Mouse (Mus musculus) layer of hippocampus, postnatal 36 days (tissue): Measurements from ENCODE around the gene Cmtm5. TPM values are rescaled to one million over a fixed set of nuclear protein-coding genes. Genes with fewer than 3 reads are reported as not detected.

Source experiments
- DNase-seq, 2 experiments: peaks; one replicate each; pipeline ENCODE4 v3.0.0; 2022
- total RNA-seq, 2 experiments: library from RNA; stranded (reverse); gene quantifications; 2 replicates each; pipeline ENCODE4 v1.2.3; 2021

Gene Cmtm5
- 10 to 100 TPM; 70.3 to 80.4 TPM for total RNA-seq

DNA sequence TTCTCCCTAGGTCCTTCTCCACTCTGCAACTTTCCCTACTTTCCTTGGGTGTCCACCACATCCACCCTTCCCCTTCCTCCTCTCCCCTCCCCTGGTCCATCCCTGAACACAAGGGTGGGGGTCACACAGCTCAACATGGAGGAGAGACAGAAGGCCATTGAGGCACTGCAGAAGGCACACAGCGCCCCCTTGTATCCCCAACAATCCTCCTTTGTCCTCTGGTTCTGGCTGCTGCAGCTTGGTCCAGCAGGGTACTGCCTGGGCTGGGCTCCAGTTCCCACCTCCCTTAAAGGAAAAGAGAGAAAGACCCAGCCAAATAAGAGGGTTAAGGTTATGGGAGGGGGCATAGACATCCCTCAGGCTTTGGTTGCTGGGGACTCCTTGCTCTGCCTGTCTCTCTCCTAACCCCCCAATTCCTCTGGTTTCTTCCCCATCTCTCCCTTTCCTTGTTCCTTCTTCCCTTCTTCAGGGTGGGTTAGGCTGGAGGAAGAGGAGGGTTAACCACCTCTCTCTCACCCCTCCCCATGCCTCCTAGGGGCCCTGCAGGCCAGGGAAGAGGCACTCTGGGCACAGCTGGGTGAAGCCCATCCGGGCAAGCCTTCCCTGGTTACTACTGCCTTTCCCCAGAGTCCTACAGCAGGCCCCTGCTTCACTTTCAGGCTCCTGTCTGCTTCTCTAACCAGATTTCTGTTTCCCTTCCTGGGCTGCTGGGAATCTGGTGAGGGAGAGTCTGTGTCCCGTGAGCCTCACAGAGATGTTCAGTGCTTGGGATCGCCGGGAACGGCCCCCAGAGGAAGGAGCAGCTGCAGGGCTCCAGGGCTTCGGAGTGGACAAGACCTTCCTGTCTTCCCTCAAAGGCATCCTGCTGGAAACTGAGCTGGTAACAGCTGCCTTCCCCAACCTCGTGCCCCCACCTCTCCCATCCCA, at the start of gene Cmtm5:
Gene Cmtm5, plus strand, starts transcription at position 358 of the 927 bp plus-strand sequence.
- peak; percentile 69 to 74 for DNase-seq

DNA sequence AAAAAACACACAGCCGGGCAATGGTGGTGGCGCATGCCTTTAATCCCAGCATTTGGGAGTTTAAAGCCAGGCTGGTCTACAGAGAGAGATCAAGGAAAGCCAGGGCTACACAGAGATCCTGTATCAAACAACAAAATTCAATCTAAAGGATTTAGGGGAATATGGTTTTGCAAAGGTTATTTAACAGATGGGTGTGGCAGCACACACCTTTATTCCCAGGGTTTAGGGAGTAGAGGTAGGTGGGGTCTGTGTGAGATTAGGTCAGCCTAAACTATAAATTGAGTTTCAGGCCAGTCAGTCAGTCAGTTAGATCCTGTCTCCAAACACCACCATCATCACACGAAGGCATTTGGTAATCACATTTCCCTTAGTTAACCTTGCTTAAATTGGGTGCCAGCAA, 43.9 kb upstream of the Cmtm5 start, which contains the start of gene Pabpn1:
Gene Pabpn1, plus strand, starts transcription at position 301 of the 400 bp plus-strand sequence.
- no peak for DNase-seq

DNA sequence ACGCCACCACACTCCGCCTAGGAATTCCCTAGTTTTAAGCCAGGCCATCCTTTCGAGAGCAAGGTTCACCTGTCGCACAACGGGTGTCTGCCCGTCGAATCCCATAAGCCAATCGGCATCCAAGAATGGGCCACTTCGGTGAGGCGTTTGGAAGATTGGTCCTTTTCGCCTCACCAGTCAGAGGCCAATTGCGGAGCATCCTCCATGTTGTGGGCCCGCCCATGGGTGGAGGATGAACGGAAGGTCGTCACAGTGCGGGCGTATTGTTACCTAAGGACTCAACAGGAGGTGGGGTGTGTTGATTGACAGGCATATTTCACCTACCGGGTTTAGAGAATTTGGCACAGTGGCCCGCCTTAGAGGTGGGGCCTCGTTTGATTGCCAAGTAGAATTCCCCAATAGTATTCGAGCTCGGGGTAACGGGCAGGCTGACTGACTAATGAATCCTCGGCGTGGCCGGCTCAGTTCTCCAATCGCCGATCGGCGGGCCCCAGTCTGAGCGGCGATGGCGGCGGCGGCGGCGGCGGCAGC, 42.3 kb upstream of the Cmtm5 start:
- peak; percentile 99 for DNase-seq

DNA sequence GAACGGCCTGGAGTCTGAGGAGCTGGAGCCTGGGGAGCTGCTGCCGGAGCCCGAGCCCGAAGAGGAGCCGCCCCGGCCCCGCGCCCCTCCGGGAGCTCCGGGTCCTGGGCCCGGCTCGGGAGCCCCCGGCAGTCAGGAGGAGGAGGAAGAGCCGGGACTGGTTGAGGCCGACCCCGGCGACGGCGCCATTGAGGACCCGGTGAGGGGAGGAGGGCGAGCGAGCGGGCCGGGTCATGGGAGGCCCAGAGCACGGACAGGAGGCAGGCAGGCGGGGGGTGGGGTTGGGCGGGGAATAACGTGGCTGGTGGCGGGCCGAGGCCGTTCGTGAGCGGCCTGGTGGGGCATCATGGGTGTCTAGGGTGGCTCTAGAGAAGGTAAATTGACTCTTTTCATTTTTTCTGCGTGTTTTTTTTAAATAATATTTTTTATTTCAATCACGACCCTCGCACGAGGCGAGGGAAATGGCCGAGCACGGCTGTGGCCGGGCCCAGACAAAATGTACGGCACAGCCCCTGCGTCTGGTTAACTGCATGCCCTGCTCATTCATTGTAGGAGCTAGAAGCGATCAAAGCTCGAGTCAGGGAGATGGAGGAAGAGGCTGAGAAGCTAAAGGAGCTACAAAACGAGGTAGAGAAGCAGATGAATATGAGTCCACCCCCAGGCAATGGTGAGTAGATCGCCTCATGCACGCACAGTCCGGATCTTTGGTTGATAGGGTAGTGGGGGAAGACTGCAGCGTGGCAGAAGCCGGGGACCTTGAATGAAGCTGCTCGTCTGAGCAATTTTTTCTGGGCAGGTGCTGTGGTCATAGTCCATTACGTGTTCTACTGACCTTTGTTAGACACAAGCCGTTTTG, 41.5 kb upstream of the Cmtm5 start:
- peak; percentile 27 to 34 for DNase-seq

DNA sequence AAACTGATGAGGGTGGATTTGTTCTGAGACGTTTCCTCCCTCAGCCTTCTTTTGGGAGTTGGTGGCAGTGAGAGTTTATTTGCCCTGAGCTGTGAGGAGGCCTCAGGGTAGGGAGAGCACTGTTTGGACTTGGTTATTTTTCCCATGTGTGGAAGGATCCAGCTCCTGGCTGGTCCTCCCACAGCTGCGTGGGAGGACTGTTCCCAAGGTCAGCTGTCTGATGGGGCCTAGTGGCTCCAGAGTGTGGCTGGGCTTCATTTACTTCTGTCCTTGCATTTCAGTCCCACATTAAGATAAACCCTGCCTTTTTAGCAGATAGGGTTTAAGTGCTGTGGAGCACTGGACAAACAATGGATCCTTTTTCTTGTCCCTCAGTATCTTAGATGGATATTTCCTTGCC, 38.6 kb upstream of the Cmtm5 start:
- no peak for DNase-seq

DNA sequence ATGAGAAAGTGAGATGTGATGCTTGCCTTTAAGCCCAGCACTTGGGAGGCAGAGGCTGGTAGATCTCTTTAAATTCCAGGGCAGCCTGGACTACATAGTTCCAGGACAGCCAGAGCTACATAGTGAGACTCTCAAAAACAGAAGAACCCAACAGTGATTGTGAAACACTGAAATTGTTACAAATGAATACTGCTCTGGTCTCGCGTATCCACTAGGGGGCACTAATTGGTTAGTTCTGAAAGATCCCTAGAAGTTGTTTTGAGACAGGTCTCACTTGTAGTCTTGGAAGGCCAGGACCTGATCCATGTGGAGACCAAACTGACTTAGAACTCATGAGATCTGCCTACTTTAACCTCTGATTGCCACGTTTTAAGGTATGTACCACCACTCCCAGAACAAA, 35.7 kb upstream of the Cmtm5 start:
- DNase-seq: peak; percentile 48 to 64

DNA sequence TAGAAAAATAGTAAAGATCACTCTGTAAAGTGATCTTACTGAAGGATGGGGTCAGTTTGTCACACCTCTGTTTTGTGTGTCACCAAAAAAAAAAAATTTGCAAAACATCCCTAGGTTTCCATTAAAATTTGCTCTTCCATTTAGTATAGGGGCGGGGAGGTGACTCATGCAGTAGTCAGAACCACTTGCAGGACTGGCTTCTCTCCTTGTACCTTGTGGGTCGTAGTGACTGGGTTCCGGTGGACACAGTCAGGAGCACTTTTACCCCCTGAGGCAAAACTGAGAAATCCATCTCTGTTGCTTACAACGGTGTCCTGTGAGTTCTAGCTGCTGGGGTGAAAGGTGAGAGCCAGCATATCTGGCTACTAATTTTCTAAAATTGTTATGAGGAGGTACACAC, 32.4 kb upstream of the Cmtm5 start:
- DNase-seq: no peak

DNA sequence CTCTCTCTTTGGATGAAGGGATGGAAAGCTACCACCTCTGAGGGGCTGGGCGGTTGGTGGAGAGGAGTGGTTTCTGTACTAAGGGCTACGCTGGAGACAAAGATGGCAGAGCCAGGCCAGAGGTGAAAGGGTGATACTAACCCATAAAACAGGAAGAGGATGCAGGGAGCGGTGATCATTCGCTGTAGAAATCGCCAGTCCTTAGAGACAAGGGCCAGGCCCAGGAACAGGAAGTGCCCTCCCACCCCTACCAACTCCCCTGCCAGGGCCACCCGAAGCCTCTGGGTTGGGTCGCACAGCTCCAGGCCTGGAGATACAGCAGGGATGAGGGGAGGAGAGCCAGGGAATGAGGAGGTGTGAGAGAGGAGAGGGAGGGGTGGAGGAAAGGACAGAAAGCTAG, 27.4 kb upstream of the Cmtm5 start:
- DNase-seq: no peak

DNA sequence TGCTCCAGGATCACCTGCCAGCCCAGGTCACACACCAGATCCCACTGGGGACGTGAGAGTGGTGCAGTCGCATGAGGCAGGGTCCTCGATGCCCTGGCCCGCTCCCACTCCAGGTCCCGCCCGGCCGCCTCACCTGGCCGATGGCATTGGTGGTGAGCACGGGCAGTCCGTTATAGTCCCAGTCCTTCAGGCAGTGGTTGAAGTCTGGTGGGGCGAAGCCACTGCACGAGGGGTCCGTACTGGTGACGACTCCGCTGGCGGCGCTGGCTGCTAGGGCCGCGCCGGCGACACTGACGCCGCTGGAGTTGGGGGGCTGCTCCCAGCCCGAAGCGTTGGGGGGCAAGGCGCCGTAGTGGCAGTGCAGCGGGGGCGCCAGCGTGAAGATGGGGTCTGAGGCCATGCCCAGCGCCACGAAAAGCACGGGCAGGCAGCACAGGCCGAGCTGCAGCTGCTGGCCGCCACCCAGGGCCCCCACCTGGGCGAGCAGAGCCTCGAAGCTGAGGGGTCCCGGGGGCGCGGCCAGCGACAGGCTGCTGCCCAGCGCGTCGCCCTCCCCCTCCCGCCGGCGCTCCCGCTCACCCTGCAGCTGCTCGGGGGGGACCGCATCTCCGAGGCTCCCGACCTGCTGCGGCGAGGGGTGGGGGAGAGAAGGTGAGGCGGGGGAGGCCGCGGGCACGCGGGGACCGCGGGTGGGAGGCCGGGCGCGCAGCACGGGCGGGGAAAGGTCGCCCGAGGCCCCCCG, 23.8 kb upstream of the Cmtm5 start:
- no peak for DNase-seq

DNA sequence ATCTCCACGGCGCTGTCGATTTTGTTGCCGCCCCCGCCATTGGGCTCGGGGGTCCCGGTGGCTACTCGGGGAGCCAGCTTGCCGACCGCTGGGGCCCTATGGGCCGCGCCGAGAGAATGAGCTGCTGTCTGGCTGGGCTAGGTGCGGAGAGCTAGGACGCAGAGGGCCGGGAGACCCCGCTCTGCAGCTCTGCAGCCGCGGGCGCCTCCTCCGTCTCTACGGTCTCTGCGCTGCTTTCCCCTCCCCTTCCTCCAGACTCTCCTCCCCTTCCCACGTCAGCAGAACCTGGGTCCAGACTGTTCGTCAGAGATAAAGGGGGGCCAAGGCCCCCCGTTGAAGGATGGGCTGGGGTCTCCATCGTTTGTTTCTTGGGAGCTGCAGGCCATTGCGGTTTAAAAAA, 23.2 kb upstream of the Cmtm5 start, which contains the start of gene Slc22a17:
Gene Slc22a17, minus strand, starts transcription at position 247 of the 400 bp plus-strand sequence.
- DNase-seq: peak; percentile 84 to 85

DNA sequence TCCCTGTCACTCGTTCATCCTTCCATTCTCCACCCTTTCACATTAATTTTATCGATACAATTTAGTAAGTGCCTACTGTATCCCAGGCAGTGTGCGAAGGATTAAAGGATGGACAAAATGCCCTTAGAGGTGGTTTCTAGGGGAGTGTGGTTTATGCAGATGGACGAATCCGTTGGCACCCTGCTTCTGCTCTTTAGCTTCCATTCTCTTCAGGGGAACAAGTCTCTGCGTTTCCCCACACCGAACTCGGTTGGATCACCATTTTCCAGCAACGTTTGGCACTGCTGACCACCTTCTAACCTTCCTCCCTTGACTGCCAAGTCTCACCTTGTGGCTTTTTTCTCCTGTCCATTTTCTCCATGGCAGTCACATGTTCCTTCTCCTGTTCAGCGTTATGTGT, 22.7 kb upstream of the Cmtm5 start:
- no peak for DNase-seq

DNA sequence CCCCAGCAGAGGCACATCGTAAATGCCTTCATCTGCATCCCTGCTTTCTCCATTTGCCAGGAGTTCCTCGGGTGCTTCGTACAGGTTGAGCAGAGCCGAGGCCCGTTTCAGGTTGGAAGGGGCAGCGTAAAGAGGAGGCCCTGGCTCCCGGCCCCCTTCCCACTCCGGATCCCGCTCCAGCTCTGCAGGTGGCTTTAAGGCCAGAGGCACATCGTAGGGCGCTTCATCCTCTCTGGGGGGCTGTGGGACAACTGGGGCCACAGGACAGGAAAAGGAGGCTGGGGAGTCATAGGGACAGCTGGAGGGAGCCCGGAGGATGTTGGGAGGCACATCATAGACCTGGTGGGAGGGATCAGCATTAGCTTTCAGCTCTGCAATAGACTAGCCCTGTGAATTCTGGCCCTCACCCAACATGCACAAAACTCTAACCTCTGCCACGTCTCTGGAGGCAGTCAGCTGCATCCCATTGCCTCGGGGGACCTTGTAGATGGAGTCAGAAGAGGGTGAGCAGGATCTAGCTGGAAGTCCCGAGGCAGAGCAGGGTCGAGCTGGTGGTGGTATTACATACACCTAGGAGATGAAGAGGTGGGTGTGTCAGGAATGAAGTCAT, 15.9 kb upstream of the Cmtm5 start:
- DNase-seq: no peak

DNA sequence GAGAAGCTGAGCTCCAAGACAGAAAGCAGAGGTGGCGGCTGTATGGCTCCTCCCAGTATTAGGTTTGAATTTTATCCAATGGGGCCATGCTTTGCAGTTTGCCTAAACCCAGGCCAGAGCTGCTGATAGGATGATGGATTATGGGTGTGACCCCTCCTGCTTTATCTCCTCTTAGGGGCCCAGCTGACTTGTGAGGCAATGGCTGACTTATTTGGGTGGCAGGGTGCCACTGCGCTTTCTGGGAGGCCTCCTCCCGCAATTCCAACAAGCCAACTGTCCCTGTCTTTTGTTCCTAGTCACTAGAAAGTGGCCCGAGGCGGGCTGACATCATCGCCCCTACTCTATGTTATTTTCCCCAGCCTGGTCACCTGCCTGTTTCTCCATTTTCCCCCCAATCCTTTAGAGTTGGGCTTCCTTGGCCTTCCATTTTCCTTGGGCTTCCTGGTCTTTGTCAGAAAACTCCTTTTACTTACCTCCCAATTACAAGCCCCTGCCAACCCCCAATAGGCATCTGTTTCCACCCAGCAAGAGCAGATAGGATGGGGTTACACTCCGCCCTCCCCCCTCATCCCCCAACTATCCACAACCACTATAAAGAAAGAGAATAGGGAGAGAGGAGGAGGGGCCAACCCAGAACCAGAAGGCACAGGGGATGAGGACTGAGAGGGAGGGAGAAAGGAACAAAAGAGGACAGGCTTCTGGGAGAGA, 11.3 kb upstream of the Cmtm5 start:
- DNase-seq: no peak

DNA sequence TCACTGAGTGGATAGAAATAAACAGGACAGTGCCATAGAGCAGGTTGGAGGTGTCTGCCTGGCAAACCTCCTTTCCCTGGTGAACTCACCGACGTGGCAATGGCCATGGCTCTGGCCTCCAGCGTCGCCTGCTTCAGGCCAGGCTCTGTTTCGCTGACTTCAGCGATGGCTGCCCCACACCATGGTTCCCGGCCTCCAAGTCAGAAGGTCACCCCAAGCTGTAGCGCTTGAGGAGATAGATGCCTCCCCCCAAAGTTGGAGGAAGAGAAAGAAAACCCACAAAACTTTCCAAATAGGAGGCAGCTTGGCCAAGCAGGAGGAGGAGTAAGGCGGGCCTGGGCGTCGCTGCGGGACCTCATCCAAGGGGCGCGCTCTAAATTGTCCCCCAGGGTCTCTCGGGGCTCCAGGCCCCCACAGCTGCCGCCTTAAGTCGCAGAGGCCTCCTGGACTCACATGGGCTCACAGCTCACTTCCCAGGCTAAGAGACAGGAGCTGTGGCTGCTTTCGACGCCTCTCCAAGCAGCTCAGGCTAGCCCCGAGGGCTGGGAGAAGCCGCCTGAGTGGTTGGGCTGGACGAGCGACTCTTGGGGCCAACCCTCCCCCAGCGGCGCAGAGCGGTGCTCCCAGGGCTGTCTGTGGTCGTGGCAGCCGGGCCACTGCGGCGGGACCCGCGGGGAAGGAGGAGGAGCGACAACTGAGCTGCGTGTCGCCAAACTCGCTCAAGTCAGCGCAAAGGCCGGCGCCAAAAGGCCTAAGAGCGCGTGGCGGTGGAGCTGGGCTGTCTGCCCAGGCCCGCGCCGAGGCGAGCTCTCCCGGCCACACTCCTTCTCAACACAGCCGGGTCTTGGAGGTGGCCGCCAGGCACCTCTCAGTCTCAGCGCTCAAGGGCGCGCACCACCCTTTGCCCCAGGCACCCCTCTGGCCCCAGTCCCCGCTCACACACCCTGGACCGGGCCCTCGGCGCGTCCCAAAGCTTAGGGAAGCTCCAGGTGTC, 10.4 kb upstream of the Cmtm5 start, which contains the start of gene Efs:
Gene Efs, minus strand, starts transcription at position 778 of the 994 bp plus-strand sequence.
- DNase-seq: peak; percentile 43 to 56

DNA sequence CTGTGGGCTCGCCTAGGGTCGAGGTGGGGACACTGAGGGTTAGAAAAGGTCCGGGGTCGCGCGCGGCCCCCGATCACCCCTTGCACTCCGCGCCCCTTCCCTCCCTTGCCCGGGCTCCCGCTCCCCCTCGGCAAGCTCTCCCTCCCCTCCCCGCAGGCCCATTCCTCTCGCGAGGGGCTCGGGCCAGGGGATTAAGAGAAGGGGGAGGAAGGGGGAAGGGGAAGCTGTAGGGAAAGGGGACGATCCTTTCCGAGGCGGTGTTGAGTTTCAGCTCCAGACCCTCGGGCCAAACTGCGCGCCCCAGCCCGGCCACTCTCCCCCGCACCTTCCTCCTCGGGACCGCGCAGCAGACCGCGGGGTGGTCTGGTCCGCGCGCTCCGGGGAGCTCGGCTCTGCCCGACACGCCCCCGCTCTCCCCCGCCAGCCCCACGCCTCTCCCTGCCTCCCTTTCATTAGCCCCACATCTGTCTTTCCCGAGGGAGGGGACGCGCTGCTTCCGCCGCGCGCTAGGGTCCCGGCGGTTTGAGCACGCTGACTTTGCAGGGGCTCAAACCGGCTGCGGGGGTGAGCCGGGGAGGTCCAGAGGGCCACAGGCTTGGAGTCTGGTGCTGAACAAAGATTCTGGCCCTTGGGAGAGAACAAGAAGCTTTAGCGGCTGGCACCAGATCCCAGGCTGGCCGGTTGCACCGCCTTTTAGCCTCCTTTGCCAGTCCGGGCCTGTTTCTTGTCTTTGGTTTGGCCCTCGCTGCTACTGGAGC, 9.5 kb upstream of the Cmtm5 start:
- peak; percentile 36 to 45 for DNase-seq

DNA sequence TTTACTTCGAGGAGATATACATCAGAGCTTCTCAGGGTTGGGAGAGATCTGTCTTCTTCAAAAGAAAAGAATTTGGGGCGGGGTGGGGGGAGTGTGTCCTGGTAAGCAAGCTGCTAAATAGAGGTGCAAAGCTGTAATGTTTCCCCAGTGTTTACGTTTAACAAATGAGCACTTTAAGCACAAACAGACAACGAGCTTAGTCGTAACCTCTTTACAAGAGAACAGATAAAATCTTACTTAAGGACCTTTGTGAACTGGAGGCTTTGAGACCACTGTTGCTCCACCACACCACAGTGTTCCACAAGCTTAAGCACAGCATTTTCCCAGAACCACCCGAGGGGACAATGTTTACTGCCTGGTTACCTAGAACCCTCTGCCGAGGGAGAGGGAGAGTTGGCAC, 8.8 kb upstream of the Cmtm5 start:
- no peak for DNase-seq

DNA sequence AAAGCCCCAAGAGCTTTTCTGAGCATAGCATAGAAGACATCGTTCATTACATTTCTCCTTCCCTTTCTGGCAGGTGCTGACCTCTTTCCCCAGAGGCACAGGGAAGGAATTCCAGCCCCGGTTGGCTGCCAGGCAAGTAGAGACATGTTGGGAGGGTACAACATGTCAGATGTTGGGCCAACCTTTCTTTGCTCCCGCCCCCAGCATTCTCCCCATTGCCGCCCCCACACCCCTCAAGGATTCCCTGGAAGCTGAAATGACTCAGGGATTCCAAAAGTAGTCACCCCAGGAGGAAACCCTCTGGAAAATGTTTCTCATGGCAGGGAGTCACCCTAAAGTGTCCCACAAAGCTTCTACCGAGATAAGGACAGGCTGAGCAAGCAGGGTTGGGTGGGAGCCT, 6.3 kb upstream of the Cmtm5 start:
- DNase-seq: no peak

DNA sequence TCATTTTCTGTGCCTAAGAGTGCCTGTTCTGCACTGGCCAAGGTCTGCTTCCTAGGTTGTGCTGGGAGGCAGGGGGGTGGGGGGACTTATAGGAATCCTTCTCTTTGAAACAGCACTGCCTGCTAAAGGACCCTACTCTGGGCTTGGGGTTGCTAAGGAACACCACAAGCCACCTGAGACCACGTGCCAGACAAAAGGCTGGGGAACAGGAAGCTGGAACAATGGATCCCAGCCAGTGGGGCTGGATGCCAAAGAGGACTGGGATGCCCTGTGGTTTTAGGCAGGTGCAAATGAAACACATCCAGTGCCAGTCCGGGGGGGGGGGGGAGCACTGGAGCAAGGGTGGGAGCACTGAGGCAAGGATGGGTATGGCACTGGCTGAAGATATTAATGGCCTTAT, 5.6 kb upstream of the Cmtm5 start:
- no peak for DNase-seq

DNA sequence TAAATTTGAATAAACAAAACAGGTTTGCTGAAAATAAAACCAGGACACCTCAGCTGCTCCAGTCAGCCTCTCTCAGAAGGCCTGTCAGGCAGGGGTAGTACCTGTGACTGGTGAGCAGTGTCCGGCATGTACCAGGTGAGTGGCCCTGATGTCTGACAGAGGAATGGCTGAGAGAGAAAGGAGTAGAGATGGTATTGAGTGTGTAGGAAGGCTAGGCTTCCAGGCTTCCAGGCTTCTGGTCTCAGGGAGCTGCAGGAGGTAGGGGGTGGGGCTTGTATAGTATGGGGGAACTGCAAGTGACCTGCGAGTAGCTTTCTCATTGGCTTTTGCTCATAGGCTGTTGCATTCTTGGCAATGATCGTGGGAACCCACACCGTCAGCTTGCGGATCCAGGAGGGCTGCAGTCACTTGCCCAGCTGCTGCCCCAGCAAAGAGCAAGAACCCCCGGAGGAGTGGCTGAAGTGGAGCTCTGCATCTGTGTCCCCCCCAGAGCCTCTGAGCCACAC, 3.4 kb upstream of the Cmtm5 start, which contains the start of gene Il25:
Gene Il25, plus strand, starts transcription at position 51 of the 506 bp plus-strand sequence.
- DNase-seq: no peak
